Mouse (Mus musculus): ENCODE measurements around the gene Msl1.

The Msl1 gene

DNA sequence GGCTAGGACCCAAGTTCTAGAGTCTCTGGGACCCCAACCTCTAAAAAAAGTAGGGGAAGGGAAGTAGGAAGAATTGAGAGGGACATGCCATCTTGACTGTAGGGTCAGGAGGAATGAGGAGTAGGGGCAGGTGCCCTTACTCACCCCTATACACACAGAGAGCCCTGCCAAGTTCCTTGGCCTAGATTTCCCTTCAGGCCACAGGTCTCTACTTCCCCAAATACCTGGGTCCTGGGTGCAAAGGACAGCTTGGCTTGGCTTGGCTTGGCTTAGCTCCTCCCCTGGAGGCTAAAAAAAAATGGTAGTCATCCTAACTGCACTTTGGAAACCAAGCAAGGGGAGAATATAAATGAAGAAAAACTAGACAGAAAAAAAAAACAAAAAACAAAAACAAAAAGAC is 30.6 kb upstream of the Msl1 start:
- no peak for DNase-seq

- no peak for DNase-seq
Observed at GRCm38 (mm10) chr11:98765421-98766309, 29.7 kb upstream of the Msl1 start.

DNA sequence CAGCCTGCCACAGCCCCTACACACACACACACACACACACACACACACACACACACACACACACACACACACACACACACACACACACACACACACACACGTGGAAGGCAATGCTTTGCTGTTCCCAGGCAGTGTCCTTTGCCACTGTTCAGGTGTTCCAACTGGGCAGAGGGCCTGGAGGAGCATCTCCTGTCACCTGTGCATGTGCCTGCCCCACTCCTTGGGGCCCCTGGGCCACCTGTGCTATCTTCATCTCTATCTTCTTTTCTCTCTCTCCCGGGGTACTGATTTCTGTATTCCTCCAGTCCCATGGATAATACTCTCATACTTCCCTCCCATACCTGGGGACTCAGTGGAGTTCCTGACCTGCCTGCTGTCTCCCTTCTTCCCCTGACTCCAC is 29.0 kb upstream of the Msl1 start:
- DNase-seq: no peak

- no peak for DNase-seq
Observed at GRCm38 (mm10) chr11:98766816-98767215, 28.5 kb upstream of the Msl1 start.

DNA sequence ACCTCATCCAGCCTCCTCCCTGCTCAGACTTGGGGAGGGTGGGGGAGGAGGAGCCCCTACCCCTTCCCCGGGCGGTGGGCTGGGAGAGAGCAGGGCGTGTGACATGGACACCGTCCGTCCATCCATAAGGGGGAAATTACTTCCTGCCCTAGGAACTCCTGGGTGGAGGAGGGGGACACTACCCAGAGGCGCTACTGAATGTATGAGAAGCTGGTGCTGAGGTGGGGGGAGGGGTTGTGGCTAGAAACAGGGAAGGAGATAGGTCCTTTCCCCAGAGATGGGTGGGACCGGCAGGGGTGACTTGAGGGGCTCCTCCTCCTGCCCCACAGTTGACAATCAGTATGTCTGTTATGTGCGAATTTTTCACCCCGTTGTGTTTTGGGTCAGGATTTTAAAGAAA is 28.0 kb upstream of the Msl1 start:
- no peak for DNase-seq

GRCm38 (mm10) chr11:98767713-98768112 is 27.6 kb upstream of the Msl1 start:
- no peak for DNase-seq

GRCm38 (mm10) chr11:98768127-98769006 is 26.9 kb upstream of the Msl1 start:
- no peak for DNase-seq

DNA sequence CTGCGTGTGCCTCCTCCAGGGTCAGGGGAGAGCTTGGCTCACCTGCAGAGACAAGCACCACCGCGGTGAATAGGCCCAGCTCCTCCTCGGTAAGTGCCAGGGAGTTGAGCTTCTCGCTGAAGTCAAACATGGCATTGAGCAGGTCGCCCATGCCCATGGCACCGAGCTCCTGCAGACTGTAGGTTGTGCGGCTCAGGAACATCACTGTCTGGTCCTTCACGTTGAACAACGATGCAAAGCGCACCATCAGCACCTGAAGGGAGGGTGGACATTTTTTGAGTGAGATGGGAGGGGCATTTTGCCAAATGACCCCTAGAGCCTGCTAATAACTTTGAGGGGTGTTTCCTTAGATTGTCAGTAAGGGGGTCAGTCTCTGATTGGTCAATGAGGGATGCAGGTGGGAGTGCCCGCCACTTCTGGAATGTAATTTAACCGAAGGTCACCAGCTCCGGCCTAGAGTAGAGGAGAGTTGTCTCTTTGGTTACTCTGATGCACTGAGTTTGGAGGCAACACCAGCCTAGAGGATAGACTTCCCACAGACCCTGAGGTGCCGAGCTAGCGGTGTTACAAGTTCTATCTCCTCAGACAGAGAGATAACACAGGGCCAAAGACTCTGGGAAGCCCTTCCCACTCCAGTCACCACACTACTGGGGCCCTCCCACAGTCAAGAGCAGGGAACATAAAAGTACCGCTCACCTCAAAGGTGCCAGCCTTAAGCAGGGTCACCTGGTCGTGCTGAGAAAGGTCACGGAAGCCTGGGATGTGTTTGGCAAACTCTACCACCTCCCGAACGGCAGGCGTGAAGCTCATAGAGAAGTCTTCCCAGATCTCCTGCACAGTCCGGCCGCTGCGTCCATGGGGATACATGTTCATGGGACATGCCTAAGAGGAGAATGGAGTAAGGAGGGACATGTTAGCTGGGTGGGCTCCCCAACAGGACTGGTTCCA is 26.0 kb upstream of the Msl1 start:
- no peak for DNase-seq

- DNase-seq: no peak
Observed at GRCm38 (mm10) chr11:98770096-98770975, 25.0 kb upstream of the Msl1 start.

GRCm38 (mm10) chr11:98771131-98771530 is 24.2 kb upstream of the Msl1 start:
- no peak for DNase-seq

DNA sequence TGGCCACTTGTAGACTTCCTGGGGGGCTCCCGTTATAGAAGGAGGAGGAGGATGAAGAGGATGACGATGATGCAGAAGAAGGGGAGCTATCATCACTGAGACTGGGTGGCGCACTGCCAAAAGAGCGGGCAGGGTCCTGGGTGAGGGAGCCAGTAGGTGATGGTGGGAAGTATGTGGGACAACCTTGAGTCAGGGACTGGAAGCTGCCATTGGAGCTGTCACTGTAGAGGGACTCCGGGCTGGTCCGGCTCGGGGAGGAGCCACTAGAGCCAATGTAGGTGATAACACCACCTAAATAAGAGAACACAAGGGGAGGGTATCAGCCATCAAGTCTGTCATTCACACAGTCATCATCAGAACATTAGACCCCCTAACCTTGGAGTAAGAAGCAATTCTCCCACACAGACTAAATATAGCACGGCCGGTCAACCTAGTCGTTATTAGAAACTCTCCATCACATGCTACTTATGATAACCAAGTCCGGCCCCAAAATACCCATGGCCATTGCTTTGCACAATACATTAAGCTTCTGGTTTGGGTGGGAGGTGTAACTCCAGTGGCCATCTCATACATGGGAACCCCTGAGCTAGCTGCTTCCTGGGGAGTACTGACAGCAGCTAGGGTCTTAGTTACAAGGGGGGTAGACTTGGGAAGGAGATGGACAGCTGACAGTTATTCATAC is 23.3 kb upstream of the Msl1 start:
- DNase-seq: no peak

GRCm38 (mm10) chr11:98772667-98773171 is 22.6 kb upstream of the Msl1 start:
- no peak for DNase-seq

DNA sequence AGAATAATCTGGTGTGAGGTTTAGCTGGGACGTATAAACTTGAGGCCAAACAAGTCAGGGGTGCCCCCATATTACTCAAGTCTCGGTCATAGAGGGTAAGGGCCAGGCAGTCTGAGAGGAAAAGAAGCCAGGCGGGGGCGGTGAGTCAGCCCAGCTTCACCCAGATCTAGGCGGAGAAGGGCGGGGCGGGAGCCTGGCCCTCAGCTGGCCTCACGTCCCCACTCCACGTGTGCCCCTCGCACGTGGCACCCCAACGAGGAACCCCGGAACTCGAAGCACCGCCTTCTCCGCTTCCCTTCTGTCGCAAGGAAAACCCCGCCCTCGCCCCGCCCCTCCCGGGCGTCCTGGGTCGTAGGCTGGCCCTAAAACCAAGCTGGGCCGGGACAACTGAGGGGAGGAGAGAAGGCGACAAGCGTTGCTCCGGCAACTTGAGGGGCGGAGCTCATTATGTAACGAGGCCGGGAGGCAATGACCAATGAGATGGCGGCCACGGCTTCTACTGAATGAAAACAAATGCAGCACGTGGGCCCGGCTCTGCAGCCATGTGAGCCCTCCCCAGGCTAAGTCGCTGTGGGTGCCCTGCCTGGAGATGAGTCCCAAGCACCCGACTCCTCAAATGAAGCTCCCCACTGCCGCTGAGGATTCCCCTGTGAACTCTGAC is 21.6 kb upstream of the Msl1 start:
- peak; percentile 97 for DNase-seq

DNA sequence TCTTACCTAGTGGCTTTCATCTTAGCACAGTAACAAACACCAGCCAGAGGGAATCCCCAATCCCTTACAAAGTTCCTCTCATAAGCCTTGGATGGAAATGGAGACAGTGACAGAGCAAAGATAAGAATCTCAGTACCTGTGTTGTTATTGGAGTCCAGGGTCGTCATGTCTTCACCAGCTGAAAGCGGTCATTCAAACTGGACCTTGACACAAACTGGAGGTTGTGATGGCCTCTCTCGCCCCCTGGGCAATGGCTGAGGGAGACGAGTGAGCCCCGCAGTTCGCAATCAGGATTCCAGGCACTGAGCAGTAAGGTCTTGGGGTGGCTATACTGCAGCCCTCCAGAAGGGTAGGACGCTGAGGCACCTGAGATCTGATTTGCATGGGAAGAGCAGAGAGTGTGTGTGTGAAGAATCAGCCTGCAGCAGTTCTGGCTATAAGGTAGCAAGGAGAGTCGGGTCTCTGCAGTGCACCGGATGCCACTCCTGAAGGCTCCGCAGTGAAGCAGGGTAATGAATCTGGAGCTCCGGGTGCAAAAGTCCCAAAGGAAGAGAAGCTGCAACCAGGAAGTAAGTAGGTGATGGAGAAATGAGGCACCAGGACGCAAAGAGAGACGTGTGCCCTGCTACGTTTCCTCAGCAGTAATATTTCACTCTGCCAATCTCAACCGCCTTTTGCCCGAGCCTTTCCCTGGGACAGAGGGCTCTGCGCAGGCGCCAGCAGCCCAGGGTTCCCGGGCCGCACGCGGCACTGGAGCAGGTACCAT is 20.6 kb upstream of the Msl1 start, which contains the start of gene Nr1d1:
Gene Nr1d1, minus strand, starts transcription at position 752 of the 766 bp plus-strand sequence.
- no peak for DNase-seq

DNA sequence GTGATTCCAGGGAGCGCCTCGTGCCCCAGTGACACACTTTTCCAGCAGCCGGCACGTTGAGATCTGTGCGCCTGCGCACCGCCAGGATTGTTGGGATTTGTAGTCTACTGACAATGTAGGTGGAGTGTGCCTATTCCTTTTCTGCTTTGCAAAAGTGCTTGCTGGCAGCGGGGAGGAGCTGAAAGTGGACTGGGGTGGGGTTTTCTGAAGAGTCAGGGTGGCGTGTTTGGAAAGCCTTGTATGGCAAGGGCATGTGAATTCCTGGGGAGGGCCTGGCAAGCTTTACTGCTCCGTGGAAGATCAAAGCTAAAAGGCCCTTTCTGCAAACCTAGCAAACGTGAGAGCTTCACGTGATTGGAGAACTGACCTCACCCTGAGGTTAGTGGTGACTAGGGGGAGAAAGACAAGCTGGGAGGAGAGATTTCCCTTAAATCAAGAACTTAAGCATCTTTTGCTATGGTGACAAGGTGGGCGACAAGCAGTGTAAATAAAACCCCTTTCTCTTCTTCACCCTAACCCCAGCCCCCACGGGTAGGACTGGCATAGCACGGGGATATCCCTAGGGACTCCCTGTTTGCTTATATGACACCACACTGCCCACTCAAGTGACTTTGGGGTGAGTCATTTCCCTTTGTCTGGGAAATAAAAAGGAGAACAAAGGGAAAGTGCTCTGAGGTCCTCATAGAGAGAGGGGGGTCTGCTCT is 19.8 kb upstream of the Msl1 start:
- peak; percentile 86 for DNase-seq

DNA sequence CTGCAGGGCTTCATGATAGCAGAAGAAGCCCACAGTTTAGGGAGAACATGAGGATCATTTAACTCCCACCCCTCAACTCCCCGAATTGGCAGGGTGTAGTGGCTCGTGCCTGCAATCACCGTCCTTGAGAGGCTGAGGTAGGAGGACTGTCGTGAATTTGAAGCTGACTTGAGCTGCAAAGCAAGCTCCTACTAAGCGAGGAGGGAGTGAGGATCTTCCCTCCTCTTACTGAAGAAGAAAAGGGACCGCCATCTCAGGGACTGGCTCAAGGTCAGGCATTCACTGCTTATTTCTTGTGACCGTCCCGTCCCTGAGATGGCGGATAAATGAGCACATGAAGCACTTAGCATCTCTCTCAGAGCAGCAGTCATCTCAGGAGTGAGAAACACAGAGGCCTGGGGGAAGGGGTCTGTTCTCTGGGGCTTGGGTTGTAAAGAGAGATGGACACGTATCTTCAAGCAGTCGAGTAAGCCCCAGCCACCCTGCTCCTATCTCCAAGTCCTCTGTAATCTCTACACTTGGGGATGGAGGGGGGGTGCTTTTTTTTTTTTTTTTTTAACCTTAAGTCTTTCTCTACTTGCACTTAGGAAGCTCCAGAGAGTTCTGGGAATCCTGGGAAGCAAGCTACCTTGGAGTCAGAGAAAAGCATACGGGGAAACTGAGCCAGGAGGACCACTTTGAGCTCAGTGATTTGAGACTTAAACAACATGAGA is 19.1 kb upstream of the Msl1 start:
- no peak for DNase-seq

- DNase-seq: no peak
Observed at GRCm38 (mm10) chr11:98776843-98777590, 18.3 kb upstream of the Msl1 start.
